Mouse (Mus musculus) neutrophil, adult 65 days (primary cell): ENCODE results near the gene Arhgap1. TPM values are rescaled to one million over a fixed set of nuclear protein-coding genes. Genes with fewer than 3 reads are reported as not detected.

Experiments used
- total RNA-seq: library from RNA; stranded (reverse); gene quantifications from 2 replicates; pipeline ENCODE4 v1.2.4, GENCODE M21; 2023

The Arhgap1 gene
- total RNA-seq, result 86.6 and 101 TPM in 2 replicates

GRCm38 (mm10) chr2:91649553-91650359, at the start of gene Arhgap1, which contains the start of gene Zfp408:
Gene Arhgap1 (plus strand): TSS chr2:91649860.
Gene Zfp408 (minus strand): TSS chr2:91649791.

DNA sequence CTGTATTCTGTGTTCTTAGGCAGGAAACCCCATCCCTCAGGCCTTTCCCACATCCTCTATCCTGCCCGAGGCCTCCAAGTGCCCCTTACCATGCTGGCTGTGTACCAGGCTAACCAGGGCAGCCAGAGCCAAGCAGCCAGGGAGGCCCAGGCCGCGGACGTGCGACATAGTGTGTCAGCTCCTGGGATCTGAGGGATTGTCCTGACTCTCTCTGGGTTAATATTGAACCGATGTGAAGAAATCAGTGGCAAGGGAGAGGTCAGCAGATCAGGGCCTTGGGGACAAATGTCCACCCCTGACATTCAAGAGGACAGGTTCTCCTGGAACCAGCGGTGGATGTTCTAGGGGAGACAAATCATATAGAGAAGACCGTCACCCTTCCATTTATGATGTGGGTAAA, 13.4 kb upstream of the Arhgap1 start, which contains the start of gene F2:
F2 (minus strand) TSS at position 186 of the 400 bp plus-strand sequence.

DNA sequence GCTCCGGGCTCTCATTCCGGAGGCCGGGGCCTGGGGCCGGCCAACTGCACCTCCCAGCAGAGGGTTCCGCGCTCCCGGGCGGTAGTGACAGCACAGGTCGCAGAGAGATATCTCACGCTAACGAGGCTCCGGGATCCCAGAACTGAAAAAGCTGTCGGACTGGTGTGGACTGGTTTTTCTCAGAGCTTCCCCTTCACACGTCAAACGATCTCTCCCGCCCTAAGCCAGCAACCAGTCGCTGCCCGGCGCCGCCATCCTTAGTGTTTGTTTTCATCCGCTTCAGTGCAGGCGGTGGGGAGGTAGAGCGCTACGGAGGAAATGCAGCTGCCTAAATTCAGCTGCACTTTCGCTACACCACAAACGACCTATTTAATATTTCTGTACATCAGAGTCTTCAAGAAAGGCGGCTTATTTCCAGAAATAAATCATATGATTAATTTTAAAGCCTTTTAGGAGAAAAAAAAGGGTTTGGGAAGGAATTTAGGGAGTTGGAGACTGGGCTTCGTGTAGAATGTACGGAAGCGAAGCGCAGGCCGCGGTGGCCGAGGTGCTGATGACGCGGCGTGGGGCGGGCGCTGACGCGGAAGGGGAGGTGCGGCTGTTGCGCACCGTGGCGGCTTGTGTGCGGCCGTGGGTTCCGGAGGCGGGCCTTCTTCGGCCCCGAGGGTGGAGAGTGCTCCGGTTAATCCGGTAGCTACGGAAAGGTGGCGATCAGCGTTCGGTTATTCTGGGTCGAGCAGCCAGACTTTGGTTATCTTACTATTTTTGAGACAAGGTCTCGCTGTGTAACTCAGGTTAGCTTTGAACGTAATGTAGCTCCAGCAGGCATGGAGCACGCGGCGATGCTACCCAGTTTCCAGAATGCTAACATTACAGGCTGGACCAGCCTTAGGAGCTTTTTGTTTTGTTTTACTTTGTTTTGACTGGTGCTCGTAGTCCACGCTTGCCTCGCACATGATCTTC, 60.9 kb downstream of the Arhgap1 start, which contains the start of the genes Atg13 and Harbi1:
Atg13 (minus strand) TSS at position 305 of the 963 bp plus-strand sequence.
Harbi1 (plus strand) TSS at position 581 of the 963 bp plus-strand sequence.

Other genes with a start within 250 kb of the Arhgap1 start
- gene 1110051M20Rik, start 205.2 kb upstream of the Arhgap1 start, total RNA-seq, result 2.7 and 5.2 TPM in 2 replicates
- gene Lrp4, start 192.3 kb upstream of the Arhgap1 start, total RNA-seq, result 4.1 and 6.5 TPM in 2 replicates
- gene Ckap5, start 123.1 kb upstream of the Arhgap1 start, total RNA-seq, result 41.0 and 51.5 TPM in 2 replicates
- 0.13 TPM in 1 of 2 replicates, not detected in the other for gene F2, start 13.4 kb upstream of the Arhgap1 start, total RNA-seq
- gene Zfp408, start 69 bp upstream of the Arhgap1 start, total RNA-seq, result 20.0 and 28.2 TPM in 2 replicates
- gene Atg13, start 60.7 kb downstream of the Arhgap1 start, total RNA-seq, result 29.4 and 45.6 TPM in 2 replicates
- gene Harbi1, start 61.0 kb downstream of the Arhgap1 start, total RNA-seq, result 2.7 and 3.4 TPM in 2 replicates
- gene Ambra1, start 80.3 kb downstream of the Arhgap1 start, total RNA-seq, result 30.6 and 43.0 TPM in 2 replicates